Comparison of ENCODE assay signal across 20 mouse cellular contexts in genomic region chr5:149027389-149027788, GRCm38 (mm10). TPM values are rescaled to one million over a fixed set of nuclear protein-coding genes. Genes with fewer than 3 reads are reported as not detected.
A peak's percentile ranks its signal among the peaks of the same experiment; 100 is the strongest.
DNase-seq lines count a peak whose midpoint lies in the region; ATAC-seq and TF ChIP-seq lines count a peak whose summit lies in the region.
"Had no signal": no experiment of that assay in that cellular context is flagged by ENCODE, and none has a peak within 500 bp of the region (broad histone marks: within the 10 kb centered on the region; RNA-seq: fewer than 3 reads in every experiment).

No protein-coding gene starts in this region.

- no peak for ATAC-seq in forebrain, postnatal 0 days
- ATAC-seq in forebrain, embryonic 12.5 days (ENCODE audit: low FRiP score) = no peak
- no peak for ATAC-seq in midbrain, embryonic 16.5 days
- ATAC-seq: activated CD4-positive, CD25-positive, alpha-beta regulatory T cell, adult 4 months; midbrain, embryonic 15.5 days had no signal

- no peaks in the 10 kb centered on the region for H3K9me3 ChIP-seq in forebrain, postnatal 0 days (ENCODE audit: low read length)
- no peaks in the 10 kb centered on the region for H3K9me3 ChIP-seq in forebrain, embryonic 12.5 days
- 0 out of 2 replicates have a peak, but pooled peaks cover 3% of the 10 kb centered on the region for H3K9me3 ChIP-seq in midbrain, embryonic 16.5 days (replicated peaks; ENCODE audit: control insufficient read depth, low read length, poor library complexity, severe bottlenecking)
- H3K9me3 ChIP-seq: embryonic facial prominence, embryonic 10.5 days; G1E; midbrain, embryonic 15.5 days had no signal

- no peak overlapping the region for H3K4me3 ChIP-seq in forebrain, postnatal 0 days (ENCODE audit: low read depth, low read length)
- H3K4me3 ChIP-seq in forebrain, embryonic 12.5 days (replicated peaks) = no peak overlapping the region
- no peak overlapping the region for H3K4me3 ChIP-seq in left cerebral cortex, adult 2 months
- no peak overlapping the region for H3K4me3 ChIP-seq in bone marrow macrophage, adult 2 months (ENCODE audit: insufficient read depth, low read length)
- no peak overlapping the region for H3K4me3 ChIP-seq in midbrain, embryonic 16.5 days (ENCODE audit: low read depth, low read length)
- H3K4me3 ChIP-seq: embryonic facial prominence, embryonic 10.5 days; erythroblast, embryonic 14.5 days; heart, embryonic 13.5 days; midbrain, embryonic 15.5 days had no signal

- no peak overlapping the region for H3K9ac ChIP-seq in forebrain, postnatal 0 days
- no peak overlapping the region for H3K9ac ChIP-seq in forebrain, embryonic 12.5 days
- H3K9ac ChIP-seq in midbrain, embryonic 16.5 days (ENCODE audit: low read depth, low read length) = no peak overlapping the region
- H3K9ac ChIP-seq: heart, embryonic 13.5 days; midbrain, embryonic 15.5 days had no signal

- WGBS in forebrain, postnatal 0 days = 80% methylated on average over 8 of the region's 8 CpGs
- 78% methylated on average over 8 of the region's 8 CpGs for WGBS in forebrain, embryonic 12.5 days
- 84% methylated on average over 8 of the region's 8 CpGs for WGBS in midbrain, embryonic 16.5 days

- TF ChIP-seq CTCF in forebrain, postnatal 0 days (IDR thresholded peaks at IDR 0.05; ENCODE audit: low read depth) = 0 out of 2 replicates have a peak, but pooled peaks have one; percentile 10
- peak; percentile 13 for TF ChIP-seq CTCF in left cerebral cortex, adult 2 months (IDR thresholded peaks at IDR 0.05)
- 0 out of 2 replicates have a peak, but pooled peaks have one; percentile 17 for TF ChIP-seq CTCF in bone marrow macrophage, adult 2 months (IDR thresholded peaks at IDR 0.05; ENCODE audit: low read depth, low read length)

- no peaks in the 10 kb centered on the region for H3K36me3 ChIP-seq in forebrain, postnatal 0 days (ENCODE audit: insufficient read depth)
- H3K36me3 ChIP-seq in forebrain, embryonic 12.5 days (replicated peaks) = no peaks in the 10 kb centered on the region
- no peaks in the 10 kb centered on the region for H3K36me3 ChIP-seq in midbrain, embryonic 16.5 days (ENCODE audit: control insufficient read depth, insufficient read depth, low read length)
- H3K36me3 ChIP-seq: embryonic facial prominence, embryonic 10.5 days; G1E; heart, embryonic 13.5 days; midbrain, embryonic 15.5 days had no signal

- no peaks in the 10 kb centered on the region for H3K4me1 ChIP-seq in forebrain, postnatal 0 days (ENCODE audit: insufficient read depth)
- peaks cover 22% of the 10 kb centered on the region for H3K4me1 ChIP-seq in forebrain, embryonic 12.5 days
- H3K4me1 ChIP-seq in bone marrow macrophage, adult 2 months (ENCODE audit: control insufficient read depth, insufficient read depth, low read length) = peaks cover 6% of the 10 kb centered on the region
- H3K4me1 ChIP-seq in midbrain, embryonic 16.5 days (ENCODE audit: control insufficient read depth, insufficient read depth, low read length) = peaks cover 9% of the 10 kb centered on the region

- H3K27ac ChIP-seq in forebrain, postnatal 0 days (ENCODE audit: low read depth, low read length) = no peak overlapping the region
- no peak overlapping the region for H3K27ac ChIP-seq in forebrain, embryonic 12.5 days
- no peak overlapping the region for H3K27ac ChIP-seq in left cerebral cortex, adult 2 months
- H3K27ac ChIP-seq in bone marrow macrophage, adult 2 months (ENCODE audit: insufficient read depth, low read depth, low read length) = no peak overlapping the region
- no peak overlapping the region for H3K27ac ChIP-seq in midbrain, embryonic 16.5 days (ENCODE audit: low read length)
- H3K27ac ChIP-seq: embryonic facial prominence, embryonic 10.5 days; heart, embryonic 13.5 days; midbrain, embryonic 15.5 days had no signal

- no peak overlapping the region for H3K4me2 ChIP-seq in forebrain, postnatal 0 days (ENCODE audit: low read depth)
- no peak overlapping the region for H3K4me2 ChIP-seq in forebrain, embryonic 12.5 days
- H3K4me2 ChIP-seq in midbrain, embryonic 16.5 days (ENCODE audit: low read length) = no peak overlapping the region
- H3K4me2 ChIP-seq: heart, embryonic 13.5 days; midbrain, embryonic 15.5 days had no signal

- intact Hi-C loops in left cerebral cortex, adult 2 months (cut with DNase I) = no loop called here
- intact Hi-C loops in left cerebral cortex, postnatal 25 days (cut with DNase I) = loop anchor here (10.0 kb wide), 1 partner anchor 533 kb away; no protein-coding TSS in a partner anchor

- no peak for DNase-seq in forebrain, postnatal 0 days
- DNase-seq in left cerebral cortex, adult 2 months (ENCODE audit: extremely low spot score in 1 of 2, low spot score in 2 of 2) = no peak
- no peak for DNase-seq in left cerebral cortex, postnatal 25 days (ENCODE audit: low spot score in 2 of 2)
- DNase-seq in B cell, adult 2 months = peak; percentile 42 to 48
- DNase-seq in adrenal gland, postnatal 25 days = no peak
- DNase-seq: adrenal gland, postnatal 36 days; cerebellum, postnatal 36 days; gastrocnemius, postnatal 14 days; left cerebral cortex, postnatal 4 days; right cerebral cortex, postnatal 25 days had no signal

- no peaks in the 10 kb centered on the region for H3K27me3 ChIP-seq in forebrain, postnatal 0 days (ENCODE audit: insufficient read depth, low read length)
- H3K27me3 ChIP-seq in forebrain, embryonic 12.5 days = no peaks in the 10 kb centered on the region
- no peaks in the 10 kb centered on the region for H3K27me3 ChIP-seq in midbrain, embryonic 16.5 days (ENCODE audit: control insufficient read depth, insufficient read depth, low read depth, low read length)
- H3K27me3 ChIP-seq: heart, embryonic 13.5 days; midbrain, embryonic 15.5 days had no signal

- no peak for TF ChIP-seq POLR2A in bone marrow macrophage, adult 2 months (IDR thresholded peaks at IDR 0.05; ENCODE audit: borderline replicate concordance, low read depth, low read length)

RNA-seq across cellular contexts. Expression of gene Gm42791, which starts 32.4 kb away (rescaled TPM):
- not detected in 2 replicates for total RNA-seq in forebrain, postnatal 0 days (2014; rRNA removed)
- 2.0 and 5.7 TPM in 2 replicates for polyA plus RNA-seq in forebrain, postnatal 0 days (2015; fragmentation: Nextera tagmentation; extraction: Ambion mirVana)
- 4.3 and 4.9 TPM in 2 replicates for polyA plus RNA-seq in forebrain, embryonic 12.5 days (2016; fragmentation: Nextera tagmentation; extraction: Ambion mirVana)
- total RNA-seq in left cerebral cortex, adult 2 months (2021) = 10 to 100 TPM; 34.0 to 39.1 TPM
- total RNA-seq in left cerebral cortex, postnatal 25 days (2021) = 10 to 100 TPM; 17.8 to 18.5 TPM
- polyA plus RNA-seq in bone marrow macrophage, adult 2 months (2012; ENCODE audit: insufficient read depth, insufficient read length, missing spikeins) = 0.78 TPM in 1 of 2 replicates, not detected in the other
- 5.7 and 6.7 TPM in 2 replicates for polyA plus RNA-seq in midbrain, embryonic 16.5 days (2015; fragmentation: Nextera tagmentation; extraction: Ambion mirVana)
- 6.7 and 7.4 TPM in 2 replicates for total RNA-seq in adrenal gland, postnatal 25 days (2021)
- total RNA-seq: G1E; megakaryocyte, adult 5-6 weeks had no signal
- polyA plus RNA-seq: activated CD4-positive, CD25-positive, alpha-beta regulatory T cell, adult 4 months; G1E had no signal

Comparison
In these comparisons a context has a peak if more than half of its experiments do, and no peak if none do; other contexts are left out.
1. DNase-seq: peak in B cell, adult 2 months (2 of 2); none in forebrain, postnatal 0 days (single experiment), left cerebral cortex, adult 2 months (0 of 2), left cerebral cortex, postnatal 25 days (0 of 2) and adrenal gland, postnatal 25 days (single experiment).
2. Peak in every context shown above with its lines, with median percentiles within 50 percentile points of each other: CTCF ChIP-seq.